Mouse (Mus musculus) liver, embryonic 16.5 days (tissue): ENCODE results near the gene Spp2. TPM values are rescaled to one million over a fixed set of nuclear protein-coding genes. Genes with fewer than 3 reads are reported as not detected.

ENCODE experiments used
- ATAC-seq: fragments of 200-750 bp; cut with Nextera tagmentation; 2 replicates; pipeline ENCODE4 v1.8.0; 2017; ENCODE audit warnings: low read depth, mild to moderate bottlenecking, moderate number of reproducible peaks, moderate library complexity
- H3K27ac ChIP-seq: fragments of 300-500 bp; sonication (generic); 2 replicates; pipeline ENCODE4 v1.5.1; 2014; ENCODE audit warnings: mild to moderate bottlenecking, low read length
- H3K27me3 ChIP-seq: fragments of 300-500 bp; sonication (generic); 2 replicates; pipeline ENCODE4 v1.6.1; 2014; ENCODE audit warnings: low read depth, low read length, mixed read lengths; ENCODE audit not compliant: control insufficient read depth, insufficient read depth
- H3K36me3 ChIP-seq: fragments of 300-500 bp; sonication (generic); 2 replicates; pipeline ENCODE4 v1.6.1; 2014; ENCODE audit warnings: mild to moderate bottlenecking; ENCODE audit not compliant: control insufficient read depth, insufficient read depth
- H3K4me1 ChIP-seq: fragments of 300-500 bp; sonication (generic); 2 replicates; pipeline ENCODE4 v1.6.1; 2014; ENCODE audit warnings: low read depth, low read length, mixed read lengths; ENCODE audit not compliant: control insufficient read depth
- H3K4me2 ChIP-seq: fragments of 300-500 bp; sonication (generic); 2 replicates; pipeline ENCODE4 v1.6.1; 2014; ENCODE audit warnings: low read depth, low read length, mixed read lengths
- H3K4me3 ChIP-seq: fragments of 300-500 bp; sonication (generic); 2 replicates; pipeline ENCODE4 v1.5.1; 2014; ENCODE audit warnings: low read depth, mild to moderate bottlenecking, low read length
- H3K9ac ChIP-seq: fragments of 300-500 bp; sonication (generic); 2 replicates; pipeline ENCODE4 v1.6.1; 2014; ENCODE audit warnings: low read depth, low read length
- H3K9me3 ChIP-seq: fragments of 300-500 bp; sonication (generic); replicated peaks from 2 replicates; pipeline ENCODE4 v1.6.1; 2016; ENCODE audit warnings: low read length; ENCODE audit not compliant: control insufficient read depth
- WGBS: fragments of 180-500 bp; shearing (Covaris S2); extraction: QIAGEN DNeasy Blood & Tissue Kit; methylation state at CpG from one replicate; pipeline ENCODE4 v1.1.7; 2014; ENCODE audit not compliant: insufficient replicate concordance; 5-methylcytosine and 5-hydroxymethylcytosine counted together
- polyA plus RNA-seq: library from polyadenylated mRNA; unstranded; fragments of >200 nt; fragmentation: Nextera tagmentation; extraction: Ambion mirVana; gene quantifications from 2 replicates; pipeline ENCODE4 v1.2.1, GENCODE M21; 2015

The Spp2 gene
- polyA plus RNA-seq, 1 experiment from 2014 or later: 497 TPM

GRCm38 (mm10) chr1:88406078-88406806 is 519 bp upstream of the Spp2 start:
- Histone ChIP-seq H3K4me3 (no peak overlapping the region), H3K9ac (no peak overlapping the region), H3K27me3 (no peaks in the 10 kb centered on the region), H3K27ac (peak overlapping the region; percentile 76), H3K4me2 (no peak overlapping the region), H3K4me1 (no peaks in the 10 kb centered on the region), H3K36me3 (no peaks in the 10 kb centered on the region), H3K9me3 (no peaks in the 10 kb centered on the region)
- 49% methylated on average over 12 of the region's 12 CpGs for WGBS
- peak; percentile 44 for ATAC-seq

GRCm38 (mm10) chr1:88408340-88408739 is 1.6 kb downstream of the Spp2 start:
- Histone ChIP-seq H3K27ac (no peak overlapping the region), H3K9me3 (no peaks in the 10 kb centered on the region), H3K4me3 (peak overlapping the region; percentile 36), H3K27me3 (no peaks in the 10 kb centered on the region), H3K36me3 (no peaks in the 10 kb centered on the region), H3K4me2 (peak overlapping the region; percentile 37), H3K9ac (no peak overlapping the region), H3K4me1 (no peaks in the 10 kb centered on the region)
- peak; percentile 30; the same call in 1 of the 2 replicates for ATAC-seq
- WGBS: 56% methylated on average over 4 of the region's 4 CpGs

- ATAC-seq: no peak
- 66% methylated on average over 5 of the region's 5 CpGs for WGBS
- Histone ChIP-seq H3K36me3 (no peaks in the 10 kb centered on the region), H3K4me3 (no peak overlapping the region), H3K4me2 (no peak overlapping the region), H3K9ac (no peak overlapping the region), H3K27me3 (no peaks in the 10 kb centered on the region), H3K4me1 (no peaks in the 10 kb centered on the region), H3K9me3 (no peaks in the 10 kb centered on the region), H3K27ac (no peak overlapping the region)
Observed at GRCm38 (mm10) chr1:88412013-88412412, 5.3 kb downstream of the Spp2 start.

GRCm38 (mm10) chr1:88418943-88419342 is 12.2 kb downstream of the Spp2 start:
- H3K36me3 ChIP-seq: no peaks in the 10 kb centered on the region
- H3K4me3 ChIP-seq: no peak overlapping the region
- H3K9me3 ChIP-seq: no peaks in the 10 kb centered on the region
- ATAC-seq: peak; percentile 88
- H3K27me3 ChIP-seq: no peaks in the 10 kb centered on the region
- 44% methylated on average over 2 of the region's 2 CpGs for WGBS
- H3K4me1 ChIP-seq: no peaks in the 10 kb centered on the region; the same call in 1 of the 2 replicates
- no peak overlapping the region for H3K4me2 ChIP-seq
- no peak overlapping the region for H3K9ac ChIP-seq
- peak overlapping the region; percentile 60 for H3K27ac ChIP-seq

- WGBS: 63% methylated on average over 10 of the region's 10 CpGs
- Histone ChIP-seq H3K27me3 (no peaks in the 10 kb centered on the region), H3K4me3 (no peak overlapping the region), H3K9ac (no peak overlapping the region), H3K9me3 (no peaks in the 10 kb centered on the region), H3K4me1 (no peaks in the 10 kb centered on the region; the same call in 1 of the 2 replicates), H3K27ac (no peak overlapping the region), H3K36me3 (no peaks in the 10 kb centered on the region), H3K4me2 (no peak overlapping the region)
- ATAC-seq: peak; percentile 67
Observed at GRCm38 (mm10) chr1:88422045-88422444, 15.3 kb downstream of the Spp2 start.

- WGBS: 51% methylated on average over 7 of the region's 7 CpGs
- no peaks in the 10 kb centered on the region for H3K27me3 ChIP-seq
- H3K9ac ChIP-seq: no peak overlapping the region
- no peak overlapping the region for H3K27ac ChIP-seq
- H3K36me3 ChIP-seq: no peaks in the 10 kb centered on the region
- H3K4me1 ChIP-seq: no peaks in the 10 kb centered on the region; the same call in 1 of the 2 replicates
- H3K4me3 ChIP-seq: no peak overlapping the region
- ATAC-seq: 0 out of 2 replicates have a peak, but pooled peaks have one; percentile 28
- no peaks in the 10 kb centered on the region for H3K9me3 ChIP-seq
- no peak overlapping the region for H3K4me2 ChIP-seq
Observed at GRCm38 (mm10) chr1:88422846-88423395, 16.2 kb downstream of the Spp2 start.

- ATAC-seq: no peak
Observed at GRCm38 (mm10) chr1:88424602-88425252, 18.0 kb downstream of the Spp2 start.

GRCm38 (mm10) chr1:88427987-88428741 is 21.4 kb downstream of the Spp2 start:
- H3K36me3 ChIP-seq: no peaks in the 10 kb centered on the region

More at GRCm38 (mm10) chr1:88424602-88425252, 18.0 kb downstream of the Spp2 start:
- Histone ChIP-seq H3K27ac (no peak overlapping the region), H3K4me1 (no peaks in the 10 kb centered on the region), H3K4me2 (no peak overlapping the region), H3K9me3 (no peaks in the 10 kb centered on the region), H3K9ac (no peak overlapping the region), H3K36me3 (no peaks in the 10 kb centered on the region), H3K4me3 (no peak overlapping the region), H3K27me3 (no peaks in the 10 kb centered on the region)
- WGBS: 20% methylated on average over 8 of the region's 8 CpGs

More at GRCm38 (mm10) chr1:88427987-88428741, 21.4 kb downstream of the Spp2 start:
- whole genome bisulfite sequencing: 62% methylated on average over 11 of the region's 11 CpGs
- no peak overlapping the region for H3K27ac ChIP-seq
- H3K9me3 ChIP-seq: no peaks in the 10 kb centered on the region
- H3K4me1 ChIP-seq: no peaks in the 10 kb centered on the region
- no peak overlapping the region for H3K4me3 ChIP-seq
- H3K9ac ChIP-seq: no peak overlapping the region
- H3K27me3 ChIP-seq: no peaks in the 10 kb centered on the region
- no peak for ATAC-seq
- no peak overlapping the region for H3K4me2 ChIP-seq
